Mouse (Mus musculus): ENCODE measurements around the gene Morc4.

DNA sequence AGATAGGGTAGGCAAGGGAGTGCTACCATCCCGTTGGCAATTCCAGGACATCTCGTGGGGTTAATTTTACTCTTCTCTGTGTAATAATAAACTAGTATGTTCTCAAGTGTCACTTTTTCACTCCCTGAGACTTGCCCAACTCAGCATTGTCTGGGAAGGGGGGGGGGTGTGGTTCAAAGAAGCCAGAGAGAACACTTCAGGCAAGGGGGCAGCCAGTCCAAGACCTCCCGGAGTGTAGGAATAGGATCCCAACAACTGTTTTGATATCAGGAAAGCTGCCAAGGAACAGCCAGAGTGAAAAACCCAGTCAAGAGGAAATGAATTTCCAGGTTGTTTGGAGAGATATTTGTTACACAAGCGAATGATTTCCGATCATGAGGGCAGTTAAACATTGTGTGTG, 56.3 kb downstream of the Morc4 start:
- TF ChIP-seq CTCF (IDR thresholded peaks at IDR 0.05; ENCODE audit: low read depth): no peak
- no peak for TF ChIP-seq EP300 (IDR thresholded peaks at IDR 0.05; ENCODE audit: low read depth)

All from heart, postnatal 0 days (tissue).